Comparison of ENCODE assay signal across 8 mouse cellular contexts in the genomic region with DNA sequence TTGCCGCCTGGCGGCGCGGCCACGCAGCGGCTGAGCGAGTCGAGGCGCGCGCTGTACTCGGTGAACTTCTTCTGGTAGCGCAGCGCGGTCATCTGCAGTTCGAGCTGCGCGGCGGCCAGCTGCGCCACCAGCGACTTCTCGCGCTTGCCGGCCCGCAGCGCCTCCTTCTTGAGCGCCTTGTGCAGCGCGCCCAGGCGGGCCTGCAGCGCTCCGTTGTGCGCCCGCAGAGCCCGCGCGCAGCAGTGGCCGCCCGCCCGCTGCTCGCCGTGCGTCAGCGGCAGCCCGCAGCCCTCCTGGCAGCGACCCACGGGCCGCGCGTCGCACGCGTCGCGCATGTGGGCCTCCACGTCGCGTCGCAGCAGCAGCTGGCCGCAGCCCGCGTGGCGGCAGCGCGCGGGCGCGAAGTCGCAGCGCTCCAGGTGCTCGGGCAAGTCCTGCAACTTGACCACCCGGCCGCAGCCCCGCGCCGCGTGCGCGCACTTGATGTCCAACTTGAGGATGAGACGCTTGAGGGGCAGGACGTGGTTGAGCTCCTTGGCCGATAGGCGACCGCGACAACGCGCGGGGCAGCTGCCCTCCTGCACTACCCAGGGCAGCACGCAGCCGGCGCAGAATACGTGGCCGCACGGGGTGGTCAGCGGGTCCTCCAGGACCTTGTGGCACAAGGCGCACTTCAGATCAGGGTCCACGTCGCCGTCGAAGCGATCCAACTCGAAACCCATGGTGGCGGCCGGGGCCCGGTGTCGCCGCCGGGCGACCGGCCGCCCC. TPM values are rescaled to one million over a fixed set of nuclear protein-coding genes. Genes with fewer than 3 reads are reported as not detected.
DNase-seq lines count a peak whose midpoint lies in the region; ATAC-seq and TF ChIP-seq lines count a peak whose summit lies in the region.

A gene (minus strand): TSS at position 731 of the 768 bp plus-strand sequence.

- peak; percentile 80 for TF ChIP-seq CTCF in Patski (IDR thresholded peaks at IDR 0.05)

- peak; percentile 51 for ATAC-seq in Patski
- peak; percentile 70 for ATAC-seq in hindbrain, embryonic 14.5 days (ENCODE audit: low FRiP score)

- peak within 1 kb of the TSS; percentile 65 for H3K4me3 ChIP-seq in brown adipose tissue, adult 24 weeks (ENCODE audit: insufficient read depth, low read depth, low read length)
- H3K4me3 ChIP-seq in hindbrain, embryonic 14.5 days (replicated peaks; ENCODE audit: low read length), result peak within 1 kb of the TSS; percentile 53
- H3K4me3 ChIP-seq in midbrain, embryonic 10.5 days, result peak within 1 kb of the TSS; percentile 70

- peak within 1 kb of the TSS; percentile 100 for H3K4me2 ChIP-seq in hindbrain, embryonic 14.5 days (replicated peaks)

- under 1% methylated on average over 97 of the region's 111 CpGs for WGBS in hindbrain, embryonic 14.5 days
- under 1% methylated on average over 96 of the region's 111 CpGs for WGBS in midbrain, embryonic 10.5 days

- intact Hi-C loops in left cerebral cortex, postnatal 25 days (cut with DNase I), result loop anchor here (1.0 to 5.0 kb wide), 3 partner anchors 105 to 240 kb away; no protein-coding TSS in a partner anchor

- H3K36me3 ChIP-seq in hindbrain, embryonic 14.5 days (replicated peaks; ENCODE audit: control insufficient read depth, insufficient read depth), result no peaks in the 10 kb centered on the region
- H3K36me3 ChIP-seq in midbrain, embryonic 10.5 days, result no peaks in the 10 kb centered on the region

- no peak for DNase-seq in Patski (ENCODE audit: low read depth, low spot score)
- DNase-seq in gastrocnemius, postnatal 10 days, result peak; percentile 63
- DNase-seq in hindbrain, embryonic 14.5 days (ENCODE audit: low spot score), result peak; percentile 66
- DNase-seq in left cerebral cortex, postnatal 25 days (ENCODE audit: low spot score in 2 of 2), result peak; percentile 72
- DNase-seq in midbrain, embryonic 10.5 days (ENCODE audit: low spot score), result peak; percentile 90
- peak; percentile 49 for DNase-seq in right cerebral cortex, postnatal 4 days
- DNase-seq in c-Kit-positive CD71-positive TER-119-positive erythroid progenitor cells, embryonic 14.5 days (ENCODE audit: low spot score), result no peak

- CTCF ChIA-PET in Patski (lab: Charles Lee), result interaction anchor here (1.0 to 2.7 kb wide), 4 partner anchors 12 to 105 kb away, joined by 3 to 9 read pairs (median 6); no protein-coding TSS in a partner anchor

- H3K4me1 ChIP-seq in brown adipose tissue, adult 24 weeks (ENCODE audit: control insufficient read depth, insufficient read depth, insufficient read length, low read length), result peaks cover 5% of the 10 kb centered on the region
- H3K4me1 ChIP-seq in hindbrain, embryonic 14.5 days (replicated peaks; ENCODE audit: control insufficient read depth, insufficient read depth, low read length), result peaks cover 8% of the 10 kb centered on the region; the same call in 1 of the 2 replicates
- H3K4me1 ChIP-seq in midbrain, embryonic 10.5 days, result peaks cover 71% of the 10 kb centered on the region

- H3K27me3 ChIP-seq in Patski, result peaks cover 6% of the 10 kb centered on the region
- H3K27me3 ChIP-seq in hindbrain, embryonic 14.5 days (ENCODE audit: control insufficient read depth, insufficient read depth, low read length), result peaks cover 22% of the 10 kb centered on the region
- H3K27me3 ChIP-seq in midbrain, embryonic 10.5 days (ENCODE audit: low read depth, poor library complexity, severe bottlenecking), result peaks cover 74% of the 10 kb centered on the region

- in situ Hi-C loops in Patski (cut with MboI; ENCODE audit: low pct_unique_long_range_greater_than_20kb), result no loop called here

- POLR2A ChIA-PET in Patski (lab: Charles Lee), result interaction anchor here (1.0 to 1.5 kb wide), 2 partner anchors 12 to 44 kb away, joined by 3 to 4 read pairs; no protein-coding TSS in a partner anchor

- peak within 1 kb of the TSS; percentile 41; the same call in 1 of the 2 replicates for H3K27ac ChIP-seq in brown adipose tissue, adult 24 weeks (replicated peaks; ENCODE audit: low read depth, low read length)
- peak within 1 kb of the TSS; percentile 62 for H3K27ac ChIP-seq in hindbrain, embryonic 14.5 days
- H3K27ac ChIP-seq in midbrain, embryonic 10.5 days (replicated peaks), result peak within 1 kb of the TSS; percentile 89

- peak within 1 kb of the TSS; percentile 61 for H3K9ac ChIP-seq in hindbrain, embryonic 14.5 days

- no peaks in the 10 kb centered on the region for H3K9me3 ChIP-seq in hindbrain, embryonic 14.5 days (ENCODE audit: control insufficient read depth, low read length)
- no peaks in the 10 kb centered on the region for H3K9me3 ChIP-seq in midbrain, embryonic 10.5 days (replicated peaks)

RNA-seq across cellular contexts. Expression of the gene that starts here (rescaled TPM):
- polyA plus RNA-seq in Patski (2021), result 10.1 TPM
- polyA plus RNA-seq in brown adipose tissue, adult 24 weeks (2012; ENCODE audit: insufficient read depth, insufficient read length, missing spikeins), result 7.8 and 8.0 TPM in 2 replicates
- 10 to 100 TPM; 41.0 to 44.1 TPM for total RNA-seq in gastrocnemius, postnatal 10 days (2021)
- polyA plus RNA-seq in hindbrain, embryonic 14.5 days (2014; fragmentation: Nextera tagmentation; extraction: Ambion mirVana), result 23.2 and 23.5 TPM in 2 replicates
- 10 to 100 TPM; 43.9 to 47.8 TPM for total RNA-seq in left cerebral cortex, postnatal 25 days (2021)
- polyA plus RNA-seq in midbrain, embryonic 10.5 days (2016; fragmentation: Nextera tagmentation; extraction: Ambion mirVana), result 5.4 and 6.1 TPM in 2 replicates

Comparison
In these comparisons a context has a peak if more than half of its experiments do, and no peak if none do; other contexts are left out.
1. DNase-seq: peak in gastrocnemius, postnatal 10 days (single experiment), hindbrain, embryonic 14.5 days (single experiment), left cerebral cortex, postnatal 25 days (2 of 2), midbrain, embryonic 10.5 days (single experiment) and right cerebral cortex, postnatal 4 days (single experiment); none in Patski (single experiment) and c-Kit-positive CD71-positive TER-119-positive erythroid progenitor cells, embryonic 14.5 days (single experiment).
2. Peak in every context shown above with its lines, with median percentiles within 50 percentile points of each other: H3K27ac ChIP-seq and H3K4me3 ChIP-seq.